Mouse (Mus musculus) embryonic facial prominence, embryonic 15.5 days (tissue): Measurements from ENCODE around the gene Gm12185. TPM values are rescaled to one million over a fixed set of nuclear protein-coding genes. Genes with fewer than 3 reads are reported as not detected.
"Not testable (repeated sequence)": the region's sequence is repeated elsewhere in the genome, so short reads cannot be mapped to it uniquely, and the experiment has no call there.

Experiments used
- ATAC-seq: fragments of 200-750 bp; cut with Nextera tagmentation; 2 replicates; pipeline ENCODE4 v1.8.0; 2017; ENCODE audit warnings: low read depth, moderate TSS enrichment; ENCODE audit not compliant: insufficient number of reproducible peaks, low FRiP score, low TSS enrichment
- H3K27ac ChIP-seq: fragments of 300-500 bp; sonication (generic); replicated peaks from 2 replicates; pipeline ENCODE4 v1.5.1; 2015; ENCODE audit warnings: mild to moderate bottlenecking, inconsistent platforms
- H3K27me3 ChIP-seq: fragments of 300-500 bp; sonication (generic); 2 replicates; pipeline ENCODE4 v1.6.1; 2015; ENCODE audit warnings: inconsistent platforms
- H3K36me3 ChIP-seq: fragments of 300-500 bp; sonication (generic); 2 replicates; pipeline ENCODE4 v1.6.1; 2015; ENCODE audit warnings: mild to moderate bottlenecking, inconsistent platforms
- H3K4me1 ChIP-seq: fragments of 300-500 bp; sonication (generic); 2 replicates; pipeline ENCODE4 v1.6.1; 2015; ENCODE audit warnings: inconsistent platforms
- H3K4me2 ChIP-seq: fragments of 300-500 bp; sonication (generic); replicated peaks from 2 replicates; pipeline ENCODE4 v1.6.1; 2015; ENCODE audit warnings: mild to moderate bottlenecking, inconsistent platforms
- H3K4me3 ChIP-seq: fragments of 300-500 bp; sonication (generic); replicated peaks from 2 replicates; pipeline ENCODE4 v1.5.1; 2015; ENCODE audit warnings: mild to moderate bottlenecking, inconsistent platforms
- H3K9ac ChIP-seq: fragments of 300-500 bp; sonication (generic); 2 replicates; pipeline ENCODE4 v1.6.1; 2015; ENCODE audit warnings: inconsistent platforms
- H3K9me3 ChIP-seq: fragments of 300-500 bp; sonication (generic); replicated peaks from 2 replicates; pipeline ENCODE4 v1.6.1; 2016; ENCODE audit warnings: inconsistent platforms
- WGBS: fragments of 180-500 bp; shearing (Covaris S2); methylation state at CpG from one replicate; pipeline ENCODE4 v1.1.7; 2015; 5-methylcytosine and 5-hydroxymethylcytosine counted together
- polyA plus RNA-seq: library from polyadenylated mRNA; unstranded; fragments of >200 nt; fragmentation: Nextera tagmentation; extraction: Ambion mirVana; gene quantifications from 2 replicates; pipeline ENCODE4 v1.2.1, GENCODE M21; 2015

Gene Gm12185
- polyA plus RNA-seq, 1 experiment from 2014 or later: not detected

- not testable (repeated sequence) for H3K4me2 ChIP-seq, H3K36me3 ChIP-seq, ATAC-seq, H3K27me3 ChIP-seq, H3K9me3 ChIP-seq, H3K9ac ChIP-seq, H3K27ac ChIP-seq, H3K4me1 ChIP-seq, H3K4me3 ChIP-seq
- WGBS: no CpG with 5 or more reads among the region's 1 CpGs
Observed at GRCm38 (mm10) chr11:48978240-48978939, 13.6 kb downstream of the Gm12185 start, which contains the start of gene Olfr56. Gene Olfr56 (plus strand): TSS chr11:48978889.

GRCm38 (mm10) chr11:48974686-48975085, 17.3 kb downstream of the Gm12185 start:
- H3K27me3 ChIP-seq, H3K9me3 ChIP-seq, H3K4me1 ChIP-seq, H3K4me2 ChIP-seq, H3K9ac ChIP-seq, H3K4me3 ChIP-seq, H3K27ac ChIP-seq, ATAC-seq, H3K36me3 ChIP-seq: not testable (repeated sequence)
- no CpG with 5 or more reads among the region's 1 CpGs for WGBS

DNA sequence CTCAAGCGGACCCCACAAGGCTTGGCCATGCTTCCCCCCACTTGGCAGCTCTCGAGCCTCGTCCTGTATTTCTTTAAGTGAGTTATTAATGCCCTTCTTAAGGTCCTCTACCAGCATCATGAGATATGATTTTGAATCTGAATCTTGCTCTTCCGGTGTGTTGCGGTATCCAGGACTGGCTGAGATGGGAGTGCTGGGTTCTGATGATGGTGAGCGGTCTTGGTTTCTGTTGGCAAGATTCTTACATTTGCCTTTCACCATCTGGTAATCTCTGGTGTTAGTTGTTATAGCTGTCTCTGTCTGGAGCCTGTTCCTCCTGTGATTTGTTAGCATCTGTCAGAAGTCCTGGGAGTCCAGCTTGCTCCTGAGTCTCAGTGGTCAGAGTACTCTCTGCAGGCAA, 45.9 kb downstream of the Gm12185 start, which contains the start of gene Psme2b:
Psme2b (minus strand) TSS at position 101 of the 400 bp plus-strand sequence.
- not testable (repeated sequence) for H3K27me3 ChIP-seq, H3K27ac ChIP-seq, H3K4me3 ChIP-seq, H3K4me2 ChIP-seq, H3K9ac ChIP-seq, H3K4me1 ChIP-seq, H3K9me3 ChIP-seq, ATAC-seq, H3K36me3 ChIP-seq
- 87% methylated on average over 6 of the region's 6 CpGs for WGBS

GRCm38 (mm10) chr11:48939286-48939685, 52.7 kb downstream of the Gm12185 start:
- H3K4me3 ChIP-seq, H3K4me2 ChIP-seq, H3K27ac ChIP-seq, H3K36me3 ChIP-seq, H3K4me1 ChIP-seq, H3K9ac ChIP-seq, ATAC-seq, H3K27me3 ChIP-seq, H3K9me3 ChIP-seq: not testable (repeated sequence)

- no CpG with 5 or more reads among the region's 3 CpGs for WGBS
- H3K36me3 ChIP-seq, H3K9ac ChIP-seq, H3K4me3 ChIP-seq, H3K4me2 ChIP-seq, H3K4me1 ChIP-seq, H3K27ac ChIP-seq, ATAC-seq, H3K27me3 ChIP-seq, H3K9me3 ChIP-seq: not testable (repeated sequence)
Observed at GRCm38 (mm10) chr11:48935291-48935690, 56.7 kb downstream of the Gm12185 start.

DNA sequence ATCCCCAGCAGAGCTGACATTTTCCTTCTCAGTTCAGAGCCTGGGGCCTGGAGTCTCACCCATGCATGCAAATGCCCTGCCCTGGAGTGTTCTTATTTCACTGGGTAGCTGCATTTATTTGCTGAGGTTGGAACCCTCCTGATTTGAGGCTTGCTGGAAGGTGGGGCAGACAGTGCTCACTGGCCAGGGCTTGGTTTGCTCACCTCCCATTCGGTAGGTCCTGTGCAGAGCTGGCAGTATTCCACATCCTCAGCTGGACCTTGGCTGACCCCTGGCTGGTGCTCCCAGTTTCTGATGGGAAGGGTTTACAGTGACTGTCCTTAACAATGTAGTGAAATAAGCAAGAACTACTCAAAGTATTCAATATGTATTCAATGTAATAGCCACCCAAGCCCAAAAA, 58.1 kb downstream of the Gm12185 start:
- not testable (repeated sequence) for H3K9me3 ChIP-seq, H3K27ac ChIP-seq, H3K9ac ChIP-seq, H3K4me2 ChIP-seq, ATAC-seq, H3K36me3 ChIP-seq, H3K4me1 ChIP-seq, H3K4me3 ChIP-seq, H3K27me3 ChIP-seq
- 81% methylated on average over 1 of the region's 1 CpGs for WGBS

GRCm38 (mm10) chr11:48933422-48933821, 58.6 kb downstream of the Gm12185 start:
- not testable (repeated sequence) for ATAC-seq, H3K4me2 ChIP-seq, H3K4me1 ChIP-seq, H3K27ac ChIP-seq, H3K4me3 ChIP-seq, H3K27me3 ChIP-seq, H3K9ac ChIP-seq, H3K9me3 ChIP-seq, H3K36me3 ChIP-seq
- 82% methylated on average over 1 of the region's 1 CpGs for WGBS

GRCm38 (mm10) chr11:48928068-48928467, 64.0 kb downstream of the Gm12185 start:
- H3K4me2 ChIP-seq, H3K9me3 ChIP-seq, H3K27me3 ChIP-seq, H3K4me3 ChIP-seq, ATAC-seq, H3K27ac ChIP-seq, H3K9ac ChIP-seq, H3K4me1 ChIP-seq, H3K36me3 ChIP-seq: not testable (repeated sequence)
- WGBS: 84% methylated on average over 1 of the region's 1 CpGs

- not testable (repeated sequence) for H3K36me3 ChIP-seq, H3K27ac ChIP-seq, H3K9me3 ChIP-seq, ATAC-seq, H3K4me2 ChIP-seq, H3K4me3 ChIP-seq, H3K9ac ChIP-seq, H3K27me3 ChIP-seq, H3K4me1 ChIP-seq
Observed at GRCm38 (mm10) chr11:48926437-48926836, 65.6 kb downstream of the Gm12185 start.

DNA sequence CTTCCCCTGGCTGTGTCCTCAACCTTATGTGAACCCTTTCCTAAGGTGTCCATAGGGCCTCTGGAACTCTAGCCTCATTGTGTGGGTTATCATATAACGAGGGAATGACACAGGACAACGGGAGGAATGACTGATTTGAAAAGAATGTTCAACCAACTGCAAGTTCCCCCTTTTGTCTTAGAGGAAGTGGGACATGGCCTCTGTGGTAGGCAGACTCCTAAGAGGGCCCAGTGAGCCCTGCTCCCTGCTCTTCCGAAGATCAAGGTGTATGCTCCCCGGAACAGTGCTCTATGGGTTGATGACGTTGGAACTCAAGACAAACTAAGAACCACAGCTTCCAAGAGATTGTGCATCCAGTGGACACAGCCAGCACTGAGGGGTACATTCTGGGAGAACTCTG, 68.2 kb downstream of the Gm12185 start:
- WGBS: 75% methylated on average over 5 of the region's 5 CpGs
- not testable (repeated sequence) for H3K4me3 ChIP-seq, H3K4me2 ChIP-seq, H3K9ac ChIP-seq, H3K36me3 ChIP-seq, H3K27ac ChIP-seq, H3K4me1 ChIP-seq, H3K9me3 ChIP-seq, H3K27me3 ChIP-seq, ATAC-seq

GRCm38 (mm10) chr11:48918380-48918779, 73.6 kb downstream of the Gm12185 start:
- Histone ChIP-seq H3K4me2 (no peak overlapping the region), H3K27ac (no peak overlapping the region), H3K9me3 (no peaks in the 10 kb centered on the region), H3K4me1 (no peaks in the 10 kb centered on the region), H3K27me3 (no peaks in the 10 kb centered on the region), H3K9ac (no peak overlapping the region), H3K4me3 (no peak overlapping the region), H3K36me3 (no peaks in the 10 kb centered on the region)
- 75% methylated on average over 3 of the region's 3 CpGs for WGBS
- no peak for ATAC-seq

DNA sequence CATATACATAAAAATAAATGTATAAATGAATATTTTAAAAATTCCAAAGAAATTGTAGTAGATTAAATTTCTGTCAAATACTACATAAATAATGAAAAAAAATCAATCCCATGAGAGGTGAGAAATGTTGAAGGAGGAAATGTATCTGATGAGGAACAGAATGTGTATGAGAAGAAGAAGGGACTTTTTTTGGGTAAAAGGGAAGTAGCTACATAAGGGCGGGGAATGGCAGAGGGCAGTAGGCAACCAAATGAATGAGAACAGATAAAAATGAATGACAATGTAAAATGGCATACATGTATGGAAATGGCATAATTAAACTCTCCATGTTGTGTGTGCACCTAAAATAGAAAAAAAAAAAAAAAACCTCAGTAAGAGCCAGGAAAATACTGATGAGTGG, 78.4 kb downstream of the Gm12185 start:
- no peak for ATAC-seq
- Histone ChIP-seq H3K4me1 (no peaks in the 10 kb centered on the region), H3K4me2 (no peak overlapping the region), H3K27ac (no peak overlapping the region), H3K9ac (no peak overlapping the region), H3K27me3 (no peaks in the 10 kb centered on the region), H3K36me3 (no peaks in the 10 kb centered on the region), H3K9me3 (no peaks in the 10 kb centered on the region), H3K4me3 (no peak overlapping the region)
- WGBS: 94% methylated on average over 1 of the region's 1 CpGs
